Mouse (Mus musculus): ENCODE results near the gene C1s2.
"Not testable (repeated sequence)": the region's sequence is repeated elsewhere in the genome, so short reads cannot be mapped to it uniquely, and the experiment has no call there.

Gene C1s2

GRCm38 (mm10) chr6:124635985-124636384 lies at the start of gene C1s2:
TSS of gene C1s2 (minus strand) at chr6:124636085.
- not testable (repeated sequence) for DNase-seq (ENCODE audit: low read depth, low spot score)

- no peak for DNase-seq (ENCODE audit: low read depth, low spot score)
Measured at GRCm38 (mm10) chr6:124683591-124684417, 47.9 kb upstream of the C1s2 start.

- not testable (repeated sequence) for DNase-seq (ENCODE audit: low read depth, low spot score)
Measured at GRCm38 (mm10) chr6:124682291-124682690, 46.4 kb upstream of the C1s2 start.

- no peak for DNase-seq (ENCODE audit: low read depth, low spot score)
Measured at GRCm38 (mm10) chr6:124679486-124679885, 43.6 kb upstream of the C1s2 start.

GRCm38 (mm10) chr6:124678769-124679168 lies 42.9 kb upstream of the C1s2 start:
- no peak for DNase-seq (ENCODE audit: low read depth, low spot score)

- DNase-seq (ENCODE audit: low read depth, low spot score), result no peak
Measured at GRCm38 (mm10) chr6:124676171-124676570, 40.3 kb upstream of the C1s2 start.

GRCm38 (mm10) chr6:124674591-124674990 lies 38.7 kb upstream of the C1s2 start:
- no peak for DNase-seq (ENCODE audit: low read depth, low spot score)

GRCm38 (mm10) chr6:124673619-124674018 lies 37.7 kb upstream of the C1s2 start:
- DNase-seq (ENCODE audit: low read depth, low spot score), result no peak

GRCm38 (mm10) chr6:124672100-124672499 lies 36.2 kb upstream of the C1s2 start:
- no peak for DNase-seq (ENCODE audit: low read depth, low spot score)

- DNase-seq (ENCODE audit: low read depth, low spot score), result no peak
Measured at GRCm38 (mm10) chr6:124670281-124670900, 34.5 kb upstream of the C1s2 start.

- DNase-seq (ENCODE audit: low read depth, low spot score), result no peak
Measured at GRCm38 (mm10) chr6:124669234-124669859, 33.5 kb upstream of the C1s2 start.

GRCm38 (mm10) chr6:124665011-124665410 lies 29.1 kb upstream of the C1s2 start:
- no peak for DNase-seq (ENCODE audit: low read depth, low spot score)

- DNase-seq (ENCODE audit: low read depth, low spot score), result no peak
Measured at GRCm38 (mm10) chr6:124664256-124664655, 28.4 kb upstream of the C1s2 start.

GRCm38 (mm10) chr6:124663424-124663795 lies 27.5 kb upstream of the C1s2 start:
- DNase-seq (ENCODE audit: low read depth, low spot score), result peak; percentile 20

- DNase-seq (ENCODE audit: low read depth, low spot score), result peak; percentile 100
Measured at GRCm38 (mm10) chr6:124662477-124663423, 26.9 kb upstream of the C1s2 start, which contains the start of gene Lpcat3. TSS of gene Lpcat3 (plus strand) at chr6:124663027.

- DNase-seq (ENCODE audit: low read depth, low spot score), result no peak
Measured at GRCm38 (mm10) chr6:124661995-124662394, 26.1 kb upstream of the C1s2 start.

- DNase-seq (ENCODE audit: low read depth, low spot score), result no peak
Measured at GRCm38 (mm10) chr6:124661156-124661806, 25.4 kb upstream of the C1s2 start.

GRCm38 (mm10) chr6:124658067-124658466 lies 22.2 kb upstream of the C1s2 start:
- no peak for DNase-seq (ENCODE audit: low read depth, low spot score)

- DNase-seq (ENCODE audit: low read depth, low spot score), result no peak
Measured at GRCm38 (mm10) chr6:124655893-124656292, 20.0 kb upstream of the C1s2 start.

GRCm38 (mm10) chr6:124646394-124646793 lies 10.5 kb upstream of the C1s2 start:
- no peak for DNase-seq (ENCODE audit: low read depth, low spot score)

- peak; percentile 65 for DNase-seq (ENCODE audit: low read depth, low spot score)
Measured at GRCm38 (mm10) chr6:124640997-124641396, 5.1 kb upstream of the C1s2 start.

Measured in WW6 (cell line).